Mouse (Mus musculus): ENCODE measurements at regions not wholly inside any gene's neighbourhood (a gene's known extent, or its start where the extent isn't known, plus 50 kb on each side); places are given as distances from the start of the nearest gene placed in this dataset.

DNA sequence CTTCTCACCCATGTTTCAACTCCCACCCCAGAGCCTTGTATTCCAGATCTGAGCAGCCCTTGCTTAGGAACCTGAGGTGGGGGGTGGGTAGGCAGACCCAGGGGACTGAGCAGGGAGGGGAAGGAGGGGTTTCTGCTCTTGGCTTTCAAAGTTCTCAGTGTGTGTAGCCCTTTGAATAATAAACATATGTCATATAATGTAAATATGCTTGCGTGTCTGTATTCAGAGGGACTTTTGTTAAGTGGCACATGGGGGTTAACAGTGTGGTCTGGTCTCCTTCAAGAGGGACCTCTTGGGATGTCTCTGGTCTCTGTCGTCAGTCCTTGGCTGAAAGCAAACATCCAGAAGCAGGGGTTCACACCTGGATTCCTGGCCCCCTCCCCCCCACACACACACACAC is 149.1 kb upstream of the Rtl1 start:
- TF ChIP-seq POLR2A (IDR thresholded peaks at IDR 0.05; ENCODE audit: extremely low read depth, insufficient read depth, low read length), result no peak
- TF ChIP-seq CTCF (IDR thresholded peaks at IDR 0.05; ENCODE audit: extremely low read depth, insufficient read depth, low read length), result no peak

All from cortical plate, adult 2 months (tissue).